Mouse (Mus musculus) forebrain, embryonic 15.5 days (tissue): Measurements from ENCODE around the gene Diras1. TPM values are rescaled to one million over a fixed set of nuclear protein-coding genes. Genes with fewer than 3 reads are reported as not detected.

Experiments
- ATAC-seq: fragments of 200-750 bp; cut with Nextera tagmentation; replicated peaks from 2 replicates; pipeline ENCODE4 v1.8.0; 2017; ENCODE audit warnings: mild to moderate bottlenecking, moderate TSS enrichment, moderate library complexity
- H3K27ac ChIP-seq: fragments of 300-500 bp; sonication (generic); replicated peaks from 2 replicates; pipeline ENCODE4 v1.5.1; 2015; ENCODE audit warnings: mild to moderate bottlenecking, inconsistent platforms
- H3K27me3 ChIP-seq: fragments of 300-500 bp; sonication (generic); 2 replicates; pipeline ENCODE4 v1.6.1; 2015; ENCODE audit warnings: inconsistent platforms
- H3K36me3 ChIP-seq: fragments of 300-500 bp; sonication (generic); 2 replicates; pipeline ENCODE4 v1.6.1; 2015; ENCODE audit warnings: mild to moderate bottlenecking, inconsistent platforms
- H3K4me1 ChIP-seq: fragments of 300-500 bp; sonication (generic); 2 replicates; pipeline ENCODE4 v1.6.1; 2015; ENCODE audit warnings: inconsistent platforms
- H3K4me2 ChIP-seq: fragments of 300-500 bp; sonication (generic); replicated peaks from 2 replicates; pipeline ENCODE4 v1.6.1; 2015; ENCODE audit warnings: mild to moderate bottlenecking, inconsistent platforms
- H3K4me3 ChIP-seq: fragments of 300-500 bp; sonication (generic); 2 replicates; pipeline ENCODE4 v1.5.1; 2015; ENCODE audit warnings: mild to moderate bottlenecking, inconsistent platforms
- H3K9ac ChIP-seq: fragments of 300-500 bp; sonication (generic); replicated peaks from 2 replicates; pipeline ENCODE4 v1.6.1; 2015; ENCODE audit warnings: mild to moderate bottlenecking, inconsistent platforms
- H3K9me3 ChIP-seq: fragments of 300-500 bp; sonication (generic); 2 replicates; pipeline ENCODE4 v1.6.1; 2016; ENCODE audit warnings: inconsistent platforms
- WGBS: fragments of 180-500 bp; shearing (Covaris S2); methylation state at CpG from one replicate; pipeline ENCODE4 v1.1.7; 2015; ENCODE audit warnings: mixed read lengths; 5-methylcytosine and 5-hydroxymethylcytosine counted together
- polyA plus RNA-seq: library from polyadenylated mRNA; unstranded; fragments of >200 nt; fragmentation: Nextera tagmentation; extraction: Ambion mirVana; gene quantifications from 2 replicates; pipeline ENCODE4 v1.2.1, GENCODE M21; 2015

Gene Diras1
- polyA plus RNA-seq, 1 experiment from 2014 or later = 32.6 TPM

DNA sequence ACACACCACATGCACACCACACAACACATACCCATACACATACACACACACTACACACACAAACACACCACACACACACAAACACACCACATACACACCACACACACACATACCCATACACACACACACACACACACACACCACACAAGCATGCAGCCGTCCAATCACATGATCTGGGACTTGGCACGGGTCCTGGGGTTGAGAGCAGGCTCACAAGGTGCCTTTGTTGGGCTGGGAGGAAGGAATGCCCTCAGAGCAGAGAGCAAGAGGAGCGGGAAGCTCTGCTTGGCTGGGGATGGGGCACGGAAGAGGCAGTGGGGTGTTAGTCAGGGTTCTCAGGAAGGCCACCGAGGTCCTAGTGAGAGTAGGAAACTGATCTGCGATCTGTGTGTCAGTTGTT, 14.6 kb downstream of the Diras1 start:
- 60% methylated on average over 6 of the region's 6 CpGs for WGBS
- H3K4me2 ChIP-seq = no peak overlapping the region
- H3K9ac ChIP-seq = no peak overlapping the region
- H3K27me3 ChIP-seq = no peaks in the 10 kb centered on the region
- H3K27ac ChIP-seq = no peak overlapping the region
- H3K36me3 ChIP-seq = no peaks in the 10 kb centered on the region
- no peak for ATAC-seq
- H3K4me3 ChIP-seq = no peak overlapping the region
- no peaks in the 10 kb centered on the region for H3K9me3 ChIP-seq
- peaks cover 14% of the 10 kb centered on the region for H3K4me1 ChIP-seq

DNA sequence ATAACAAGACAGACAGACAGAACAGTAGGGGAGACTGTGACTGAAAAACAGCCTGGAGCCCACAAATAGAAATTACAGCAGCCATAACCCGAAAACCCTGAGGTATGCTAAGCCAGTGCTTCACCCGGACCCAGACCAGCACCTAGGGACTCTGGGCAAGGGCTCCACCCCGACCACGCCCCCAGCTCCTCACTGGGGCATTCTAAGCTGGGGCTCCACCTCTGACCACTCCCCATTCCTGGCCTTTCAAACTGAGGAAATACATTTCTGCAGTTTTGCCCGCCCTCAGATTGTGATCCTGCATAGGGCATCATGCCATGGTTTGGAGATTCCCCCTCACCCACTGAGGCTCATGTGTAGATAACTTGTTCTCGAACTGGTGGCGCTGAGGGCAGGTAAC, 18.2 kb downstream of the Diras1 start:
- Histone ChIP-seq H3K27ac (no peak overlapping the region), H3K9ac (no peak overlapping the region), H3K36me3 (no peaks in the 10 kb centered on the region), H3K9me3 (no peaks in the 10 kb centered on the region), H3K4me3 (no peak overlapping the region), H3K4me2 (no peak overlapping the region), H3K4me1 (no peaks in the 10 kb centered on the region; the same call in 1 of the 2 replicates), H3K27me3 (no peaks in the 10 kb centered on the region)
- 43% methylated on average over 7 of the region's 7 CpGs for WGBS
- ATAC-seq = no peak

DNA sequence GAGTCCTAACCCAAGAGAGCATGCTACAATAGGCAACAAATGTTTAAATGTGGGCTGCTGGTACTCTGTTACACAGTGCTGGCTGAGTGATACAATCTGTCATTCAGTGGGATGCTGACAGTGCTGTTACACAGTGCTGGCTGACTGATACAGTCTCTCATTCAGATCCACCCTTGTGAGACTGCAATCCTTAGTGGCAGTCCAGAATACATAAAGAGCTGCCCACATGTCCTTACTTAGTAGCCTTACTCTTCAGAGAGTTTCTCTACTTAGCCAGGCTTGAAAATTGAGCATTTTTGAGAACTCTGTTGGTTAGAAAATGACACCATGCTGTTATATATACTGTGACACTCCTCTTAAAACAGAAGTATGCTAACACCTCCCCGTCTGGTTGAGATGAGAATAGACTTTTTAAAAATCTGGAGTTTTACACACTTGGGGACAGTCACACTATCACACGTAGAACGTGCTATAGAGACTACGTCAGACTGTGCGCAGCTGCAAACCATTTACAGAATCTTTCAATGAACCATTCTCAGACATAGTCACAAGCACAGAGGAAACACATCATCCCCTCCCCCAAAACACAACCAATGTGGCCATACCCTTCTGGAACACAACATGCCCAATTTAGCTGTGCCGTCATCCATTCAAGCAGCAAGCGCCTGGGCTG, 19.3 kb downstream of the Diras1 start:
- H3K9ac ChIP-seq = no peak overlapping the region
- 85% methylated on average over 7 of the region's 7 CpGs for WGBS
- H3K27ac ChIP-seq = no peak overlapping the region
- no peak overlapping the region for H3K4me3 ChIP-seq
- no peak overlapping the region for H3K4me2 ChIP-seq
- H3K4me1 ChIP-seq = peaks cover 8% of the 10 kb centered on the region
- no peaks in the 10 kb centered on the region for H3K27me3 ChIP-seq
- ATAC-seq = no peak
- no peaks in the 10 kb centered on the region for H3K36me3 ChIP-seq
- no peaks in the 10 kb centered on the region for H3K9me3 ChIP-seq

DNA sequence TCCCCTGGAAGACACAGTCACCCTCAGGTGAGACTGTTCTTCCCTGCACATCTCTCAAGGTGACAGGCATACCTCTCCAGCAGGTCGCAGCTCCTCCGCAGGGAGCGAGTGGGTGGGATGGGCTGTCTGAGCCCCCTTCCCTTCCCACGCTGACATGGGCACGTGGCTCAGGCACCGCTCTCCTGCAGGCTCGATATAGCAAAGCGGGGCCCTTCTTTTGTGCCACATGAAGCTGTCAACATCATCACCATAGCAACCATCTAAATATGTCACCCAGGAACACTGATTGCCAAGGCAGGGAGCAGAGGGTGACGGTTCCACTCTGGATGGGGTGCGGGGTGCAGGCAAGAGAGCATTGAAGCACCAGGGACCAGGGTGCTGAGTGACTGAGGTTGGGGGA, 24.3 kb downstream of the Diras1 start:
- Histone ChIP-seq H3K36me3 (no peaks in the 10 kb centered on the region), H3K4me3 (no peak overlapping the region), H3K27me3 (0 out of 2 replicates have a peak, but pooled peaks cover 3% of the 10 kb centered on the region), H3K27ac (peak overlapping the region; percentile 36; the same call in 1 of the 2 replicates), H3K4me2 (peak overlapping the region; percentile 27), H3K9ac (0 out of 2 replicates have a peak overlapping the region, but pooled peaks have one; percentile 2), H3K9me3 (no peaks in the 10 kb centered on the region), H3K4me1 (peaks cover 33% of the 10 kb centered on the region)
- peak; percentile 47 for ATAC-seq
- 37% methylated on average over 10 of the region's 10 CpGs for WGBS

DNA sequence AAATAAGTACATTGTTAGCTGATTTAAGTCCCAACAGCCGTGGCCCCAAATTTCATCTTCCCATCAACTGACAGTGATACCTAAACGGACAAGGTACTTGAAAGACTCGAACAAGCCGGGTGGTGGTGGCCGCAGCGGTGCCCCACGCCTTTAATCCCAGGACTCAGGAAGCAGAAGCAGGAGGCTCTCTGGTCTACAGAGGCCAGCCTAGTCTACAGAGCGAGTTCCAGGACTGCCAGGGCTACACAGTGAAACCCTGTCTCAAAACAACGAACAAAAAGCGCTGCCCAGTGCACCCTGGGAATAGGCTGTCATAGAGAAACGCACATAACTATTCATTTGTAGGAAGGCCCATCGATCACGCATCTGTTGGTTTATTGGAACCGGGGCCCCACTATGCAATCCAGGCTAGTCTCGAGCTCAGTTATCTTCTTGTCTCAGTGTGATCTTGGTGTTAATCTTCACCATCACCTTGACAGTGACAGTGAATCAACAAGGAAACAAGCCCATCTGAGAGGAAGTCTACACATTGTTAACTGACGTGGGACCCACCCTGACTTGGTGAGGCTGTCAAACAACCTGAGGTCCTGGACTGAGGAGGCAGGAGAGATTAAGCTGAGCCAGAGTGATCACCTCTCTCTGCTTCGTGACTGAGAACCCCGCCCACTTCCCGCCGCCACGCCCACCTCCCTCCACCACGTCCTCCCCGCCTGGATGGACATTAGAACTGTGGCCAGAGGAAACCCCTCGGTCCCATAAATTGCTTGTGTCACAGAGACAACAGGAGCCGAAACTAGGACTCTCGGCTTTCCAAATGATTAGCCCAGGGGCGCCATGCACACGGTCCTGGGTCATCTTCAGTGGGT, 25.0 kb downstream of the Diras1 start:
- 0 out of 2 replicates have a peak, but pooled peaks cover 3% of the 10 kb centered on the region for H3K27me3 ChIP-seq
- H3K4me2 ChIP-seq = peak overlapping the region; percentile 27
- no peak overlapping the region for H3K4me3 ChIP-seq
- no peaks in the 10 kb centered on the region for H3K9me3 ChIP-seq
- H3K4me1 ChIP-seq = peaks cover 33% of the 10 kb centered on the region
- H3K36me3 ChIP-seq = no peaks in the 10 kb centered on the region
- H3K27ac ChIP-seq = peak overlapping the region; percentile 36; the same call in 1 of the 2 replicates
- 50% methylated on average over 28 of the region's 28 CpGs for WGBS
- 0 out of 2 replicates have a peak overlapping the region, but pooled peaks have one; percentile 2 for H3K9ac ChIP-seq
- ATAC-seq = peak; percentile 4; the same call in 1 of the 2 replicates

DNA sequence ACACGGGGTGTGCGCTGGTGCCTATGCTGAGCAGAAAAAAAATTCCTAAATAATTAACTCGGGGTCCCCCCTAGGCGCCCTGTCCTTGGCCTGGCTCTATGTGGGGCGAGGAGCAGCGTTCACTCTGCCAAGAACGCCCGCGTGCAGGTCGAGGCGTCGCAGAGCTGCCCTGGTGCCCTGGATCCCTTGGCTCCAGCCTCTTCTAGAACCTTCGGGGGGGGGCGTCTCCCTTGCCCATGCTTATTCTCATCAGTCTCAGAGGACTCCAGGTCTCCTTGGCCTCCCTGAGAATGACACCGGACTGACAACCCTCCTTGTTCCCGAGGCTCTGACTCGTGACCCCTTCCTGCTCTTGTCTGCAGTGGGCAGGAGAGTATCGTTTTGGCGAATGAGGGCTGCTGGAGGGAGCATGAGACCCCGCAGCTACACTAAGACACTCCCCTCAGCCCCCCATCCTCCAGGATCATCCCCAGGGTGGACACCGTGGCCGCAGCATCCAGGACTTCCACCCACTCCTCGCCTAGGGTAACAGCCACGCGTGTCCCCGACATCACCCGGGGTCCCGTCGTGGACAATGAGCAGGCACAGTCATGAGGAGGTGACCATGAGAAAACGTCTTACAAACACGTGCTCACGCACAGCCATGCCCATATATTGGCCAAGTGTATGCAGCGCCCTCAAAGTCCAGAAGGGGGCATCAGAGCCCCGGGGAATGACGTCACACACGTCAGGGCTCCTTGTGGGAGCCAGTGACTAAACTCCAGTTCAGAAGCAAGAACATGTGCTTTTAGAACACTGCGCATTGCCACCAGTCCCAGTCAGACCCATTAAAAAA, 25.9 kb downstream of the Diras1 start:
- H3K4me3 ChIP-seq = peak overlapping the region; percentile 18; the same call in 1 of the 2 replicates
- H3K27ac ChIP-seq = no peak overlapping the region
- peak; percentile 65 for ATAC-seq
- peak overlapping the region; percentile 33; the same call in 1 of the 2 replicates for H3K9ac ChIP-seq
- 33% methylated on average over 37 of the region's 37 CpGs for WGBS
- peak overlapping the region; percentile 40 for H3K4me2 ChIP-seq
- H3K27me3 ChIP-seq = 0 out of 2 replicates have a peak, but pooled peaks cover 3% of the 10 kb centered on the region
- peaks cover 39% of the 10 kb centered on the region for H3K4me1 ChIP-seq
- H3K9me3 ChIP-seq = no peaks in the 10 kb centered on the region
- no peaks in the 10 kb centered on the region for H3K36me3 ChIP-seq

DNA sequence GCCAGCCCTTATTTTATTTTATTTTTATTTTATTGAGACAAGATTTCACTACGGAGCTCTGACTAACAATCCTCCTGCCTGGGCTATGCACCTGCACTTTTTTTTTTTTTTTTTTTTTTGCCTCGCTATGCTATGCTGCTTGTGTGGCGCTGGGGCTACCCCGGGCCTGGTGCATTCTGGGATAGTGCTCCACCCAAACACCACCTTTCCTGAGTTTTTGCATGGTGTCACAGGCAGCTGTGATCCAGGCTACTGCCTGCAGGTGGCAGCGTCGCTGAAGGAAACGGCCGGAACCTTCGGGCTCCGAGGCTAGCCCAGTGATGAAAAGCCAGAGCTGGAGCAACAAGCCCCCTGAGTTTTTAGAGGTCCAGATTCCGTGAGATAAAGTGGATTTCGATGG, 26.7 kb downstream of the Diras1 start:
- Histone ChIP-seq H3K4me3 (no peak overlapping the region), H3K4me2 (no peak overlapping the region), H3K27ac (no peak overlapping the region), H3K4me1 (peaks cover 39% of the 10 kb centered on the region), H3K27me3 (0 out of 2 replicates have a peak, but pooled peaks cover 3% of the 10 kb centered on the region), H3K9me3 (no peaks in the 10 kb centered on the region), H3K9ac (no peak overlapping the region), H3K36me3 (no peaks in the 10 kb centered on the region)
- 18% methylated on average over 12 of the region's 12 CpGs for WGBS
- ATAC-seq = no peak

DNA sequence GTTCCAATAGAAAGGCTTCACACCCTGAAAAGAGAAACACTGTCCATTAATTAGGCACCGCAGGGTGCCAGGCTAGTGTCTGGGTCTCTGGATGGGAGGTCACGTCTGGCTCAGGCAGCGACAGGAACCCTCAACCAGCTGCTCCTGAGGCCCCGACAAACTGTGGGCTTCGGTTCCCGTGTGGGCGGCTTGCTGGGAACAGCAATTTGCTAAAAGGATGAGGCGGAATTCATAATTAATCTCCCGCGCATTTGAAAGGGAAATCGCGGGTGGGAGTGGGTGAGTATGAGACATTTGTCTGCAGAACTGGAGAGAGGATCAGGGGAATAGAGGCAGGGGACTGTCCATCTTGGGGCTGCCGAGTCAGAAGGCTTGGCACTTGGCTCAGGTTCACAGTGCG, 27.4 kb downstream of the Diras1 start:
- H3K4me2 ChIP-seq = no peak overlapping the region
- 0 out of 2 replicates have a peak, but pooled peaks cover 3% of the 10 kb centered on the region for H3K27me3 ChIP-seq
- H3K27ac ChIP-seq = no peak overlapping the region
- H3K9ac ChIP-seq = no peak overlapping the region
- no peak for ATAC-seq
- H3K4me3 ChIP-seq = no peak overlapping the region
- 26% methylated on average over 14 of the region's 14 CpGs for WGBS
- no peaks in the 10 kb centered on the region for H3K36me3 ChIP-seq
- H3K9me3 ChIP-seq = no peaks in the 10 kb centered on the region
- H3K4me1 ChIP-seq = peaks cover 39% of the 10 kb centered on the region

DNA sequence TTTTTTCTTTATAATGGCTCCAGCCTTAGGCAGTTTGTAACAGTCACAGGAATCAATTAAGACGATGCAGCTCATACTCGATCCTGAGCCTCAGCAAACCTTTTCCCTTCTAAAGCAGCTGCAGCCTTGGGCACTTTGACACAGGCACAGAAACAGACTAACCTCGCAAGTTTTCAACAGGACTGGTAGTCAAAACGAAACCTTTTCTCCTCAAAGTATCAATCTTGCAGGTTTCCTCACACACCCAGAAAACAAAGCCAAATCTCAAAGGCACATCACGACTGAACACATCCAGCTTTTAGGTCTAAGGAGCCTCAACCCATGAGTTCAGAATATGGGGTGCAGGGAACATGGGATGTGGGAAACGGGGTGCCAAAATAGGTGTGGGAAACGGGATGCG, 28.1 kb downstream of the Diras1 start:
- no peak overlapping the region for H3K4me3 ChIP-seq
- H3K27me3 ChIP-seq = 0 out of 2 replicates have a peak, but pooled peaks cover 3% of the 10 kb centered on the region
- H3K27ac ChIP-seq = no peak overlapping the region
- WGBS = 84% methylated on average over 8 of the region's 8 CpGs
- H3K36me3 ChIP-seq = no peaks in the 10 kb centered on the region
- H3K4me2 ChIP-seq = no peak overlapping the region
- peaks cover 39% of the 10 kb centered on the region for H3K4me1 ChIP-seq
- no peak overlapping the region for H3K9ac ChIP-seq
- H3K9me3 ChIP-seq = no peaks in the 10 kb centered on the region
- no peak for ATAC-seq

DNA sequence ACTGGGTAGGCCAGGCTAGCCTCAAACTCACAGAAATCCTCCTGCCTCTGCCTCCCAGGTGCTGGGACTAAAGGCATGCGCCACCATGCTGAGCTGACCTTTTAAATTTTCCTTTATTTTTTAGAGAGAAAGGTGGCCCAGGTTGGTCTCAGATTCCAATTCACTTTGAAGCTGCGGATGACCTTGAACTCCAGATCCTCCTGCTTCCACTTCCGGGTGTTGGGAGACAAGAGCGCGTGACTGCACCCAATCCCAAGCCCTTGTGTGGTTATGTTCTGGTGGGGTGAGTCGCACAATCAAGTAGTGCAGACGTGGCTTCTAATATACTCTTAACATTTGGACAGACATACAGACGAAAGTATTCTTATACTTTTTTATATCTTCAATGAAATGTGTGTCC, 29.0 kb downstream of the Diras1 start:
- Histone ChIP-seq H3K4me1 (peaks cover 34% of the 10 kb centered on the region), H3K27me3 (0 out of 2 replicates have a peak, but pooled peaks cover 3% of the 10 kb centered on the region), H3K4me2 (no peak overlapping the region), H3K4me3 (no peak overlapping the region), H3K9me3 (no peaks in the 10 kb centered on the region), H3K36me3 (no peaks in the 10 kb centered on the region), H3K27ac (no peak overlapping the region), H3K9ac (no peak overlapping the region)
- no peak for ATAC-seq
- 94% methylated on average over 8 of the region's 8 CpGs for WGBS

DNA sequence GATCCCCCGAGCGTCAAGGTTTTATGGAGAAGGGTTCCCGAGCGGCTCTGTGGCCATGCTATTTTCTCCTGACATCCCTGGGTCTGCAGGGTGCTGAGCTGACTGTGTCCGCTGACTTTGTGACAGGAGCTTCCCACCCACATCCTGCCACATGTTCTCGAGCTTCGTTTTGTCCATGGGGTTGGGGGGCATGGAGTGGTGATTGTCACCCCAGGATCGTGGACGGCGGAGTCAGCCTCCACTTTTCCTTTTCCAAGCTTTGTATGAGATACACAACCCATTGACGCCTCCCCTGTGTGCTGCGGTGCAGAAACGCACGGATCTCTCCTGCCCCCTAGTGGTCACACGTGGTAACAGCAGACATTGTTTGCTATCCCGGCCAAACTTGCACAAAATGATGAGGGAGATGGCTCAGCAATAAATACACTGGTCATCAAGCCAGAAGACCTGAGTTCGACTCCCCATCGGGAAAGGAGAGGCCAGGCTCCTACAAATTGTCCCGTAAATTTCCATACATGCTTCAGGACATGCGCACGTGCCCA, 30.3 kb downstream of the Diras1 start:
- WGBS = 11% methylated on average over 21 of the region's 21 CpGs
- H3K9ac ChIP-seq = peak overlapping the region; percentile 31; the same call in 1 of the 2 replicates
- H3K9me3 ChIP-seq = no peaks in the 10 kb centered on the region
- peak; percentile 20 for ATAC-seq
- peak overlapping the region; percentile 16 for H3K4me3 ChIP-seq
- H3K36me3 ChIP-seq = no peaks in the 10 kb centered on the region
- H3K4me1 ChIP-seq = peaks cover 21% of the 10 kb centered on the region
- 0 out of 2 replicates have a peak, but pooled peaks cover 3% of the 10 kb centered on the region for H3K27me3 ChIP-seq
- no peak overlapping the region for H3K27ac ChIP-seq
- H3K4me2 ChIP-seq = peak overlapping the region; percentile 34
